Mouse (Mus musculus) olfactory bulb, adult 2 months (tissue): ENCODE data around the gene Inpp5f.

Experiments
- CTCF ChIP-seq: fragments of 200-500 bp; IDR thresholded peaks from 2 replicates; pipeline ENCODE4 v1.5.1; 2012; ENCODE audit warnings: low read depth, mild to moderate bottlenecking, low read length, moderate library complexity; ENCODE audit not compliant: insufficient read depth
- POLR2A ChIP-seq: fragments of 200-500 bp; IDR thresholded peaks from 2 replicates; pipeline ENCODE4 v1.6.1; 2012; ENCODE audit warnings: mild to moderate bottlenecking, low read depth, low read length, moderate library complexity; ENCODE audit not compliant: insufficient read depth

DNA sequence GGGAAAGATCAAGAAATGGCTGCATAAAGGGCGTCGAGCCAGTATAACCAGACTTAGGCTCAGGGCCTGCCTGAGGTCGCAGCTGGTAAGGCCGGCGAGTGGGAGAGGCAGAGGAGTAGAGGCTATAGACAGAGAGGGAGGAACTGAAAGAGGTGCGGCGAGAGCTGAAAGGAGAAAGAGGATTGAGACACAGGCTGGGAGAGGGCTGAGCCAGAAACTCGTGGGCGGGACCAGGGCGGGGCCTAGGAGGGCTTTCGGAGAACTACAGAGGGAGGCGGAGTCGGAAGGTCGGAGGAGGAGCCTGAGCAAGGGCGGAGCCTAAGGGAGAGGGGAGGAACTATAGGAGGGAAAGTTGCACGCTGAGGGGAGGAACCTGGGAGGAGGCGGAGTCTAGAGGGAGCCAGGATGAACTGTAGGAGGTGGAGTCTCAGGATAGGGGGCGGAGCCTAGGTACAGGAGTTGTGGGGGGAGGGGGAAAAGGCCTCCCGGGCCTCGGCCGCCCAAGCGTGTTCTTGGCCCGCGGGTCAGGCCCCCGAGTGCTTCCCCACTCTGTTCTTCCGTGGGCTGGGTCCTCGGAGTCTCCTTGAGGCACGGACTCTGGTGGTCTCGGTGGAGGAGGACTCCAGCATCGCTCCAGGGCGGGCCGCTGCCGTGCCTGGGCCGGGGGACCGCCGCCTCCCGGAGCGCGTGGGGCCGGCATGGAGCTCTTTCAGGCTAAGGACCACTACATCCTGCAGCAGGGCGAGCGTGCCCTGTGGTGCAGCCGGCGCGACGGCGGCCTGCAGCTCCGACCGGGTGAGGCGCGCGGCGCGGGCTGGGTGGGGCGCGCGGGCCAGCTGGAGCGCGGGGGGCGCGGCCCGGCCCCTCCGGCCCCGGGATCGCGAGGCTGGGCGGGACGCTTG lies at the start of gene Inpp5f:
- TF ChIP-seq CTCF (no peak), POLR2A (0 out of 2 replicates have a peak, but pooled peaks have one; percentile 16)
